Mouse (Mus musculus): ENCODE data around the gene Grid1.

GRCm38 (mm10) chr14:34921265-34921664 lies 101.4 kb downstream of the Grid1 start:
- no peak for TF ChIP-seq CTCF (conservative IDR thresholded peaks at IDR 0.05; ENCODE audit: low read length)
- no peak for TF ChIP-seq NANOG (IDR thresholded peaks at IDR 0.05; ENCODE audit: borderline replicate concordance, low read length)

All from E14TG2a.4 (cell line).